Mouse (Mus musculus): ENCODE data around the gene Ppp2r2c.

Ppp2r2c gene

GRCm38 (mm10) chr5:36870916-36871315 lies 2.6 kb downstream of the Ppp2r2c start:
- DNase-seq (ENCODE audit: low spot score) = no peak

- DNase-seq (ENCODE audit: low spot score) = no peak
These were observed 7.6 kb downstream of the Ppp2r2c start for GRCm38 (mm10) chr5:36875956-36876355.

- DNase-seq (ENCODE audit: low spot score) = no peak
These were observed 8.6 kb downstream of the Ppp2r2c start for GRCm38 (mm10) chr5:36876777-36877396.

- DNase-seq (ENCODE audit: low spot score) = no peak
These were observed 9.3 kb downstream of the Ppp2r2c start for GRCm38 (mm10) chr5:36877641-36878040.

GRCm38 (mm10) chr5:36878801-36879200 lies 10.5 kb downstream of the Ppp2r2c start:
- DNase-seq (ENCODE audit: low spot score) = no peak

- no peak for DNase-seq (ENCODE audit: low spot score)
These were observed 12.3 kb downstream of the Ppp2r2c start for GRCm38 (mm10) chr5:36880622-36881021.

GRCm38 (mm10) chr5:36883516-36883915 lies 15.2 kb downstream of the Ppp2r2c start:
- DNase-seq (ENCODE audit: low spot score) = no peak

- DNase-seq (ENCODE audit: low spot score) = no peak
These were observed 16.8 kb downstream of the Ppp2r2c start for GRCm38 (mm10) chr5:36885067-36885466.

GRCm38 (mm10) chr5:36885595-36885994 lies 17.3 kb downstream of the Ppp2r2c start:
- no peak for DNase-seq (ENCODE audit: low spot score)

GRCm38 (mm10) chr5:36886298-36886697 lies 18.0 kb downstream of the Ppp2r2c start:
- DNase-seq (ENCODE audit: low spot score) = no peak

- no peak for DNase-seq (ENCODE audit: low spot score)
These were observed 18.6 kb downstream of the Ppp2r2c start for GRCm38 (mm10) chr5:36886852-36887283.

- DNase-seq (ENCODE audit: low spot score) = no peak
These were observed 19.1 kb downstream of the Ppp2r2c start for GRCm38 (mm10) chr5:36887299-36887988.

- DNase-seq (ENCODE audit: low spot score) = no peak
These were observed 20.2 kb downstream of the Ppp2r2c start for GRCm38 (mm10) chr5:36888501-36888900.

GRCm38 (mm10) chr5:36888911-36889310 lies 20.6 kb downstream of the Ppp2r2c start:
- DNase-seq (ENCODE audit: low spot score) = no peak

- no peak for DNase-seq (ENCODE audit: low spot score)
These were observed 21.1 kb downstream of the Ppp2r2c start for GRCm38 (mm10) chr5:36889380-36889886.

- DNase-seq (ENCODE audit: low spot score) = no peak
These were observed 22.5 kb downstream of the Ppp2r2c start for GRCm38 (mm10) chr5:36890794-36891193.

- no peak for DNase-seq (ENCODE audit: low spot score)
These were observed 23.6 kb downstream of the Ppp2r2c start for GRCm38 (mm10) chr5:36891793-36892470.

GRCm38 (mm10) chr5:36893263-36893662 lies 24.9 kb downstream of the Ppp2r2c start:
- no peak for DNase-seq (ENCODE audit: low spot score)

- DNase-seq (ENCODE audit: low spot score) = no peak
These were observed 25.8 kb downstream of the Ppp2r2c start for GRCm38 (mm10) chr5:36894070-36894469.

GRCm38 (mm10) chr5:36894604-36895368 lies 26.5 kb downstream of the Ppp2r2c start:
- no peak for DNase-seq (ENCODE audit: low spot score)

GRCm38 (mm10) chr5:36895621-36896573 lies 27.6 kb downstream of the Ppp2r2c start:
- DNase-seq (ENCODE audit: low spot score) = no peak

Data from urinary bladder, postnatal 14 days (tissue).